ENCODE assay signal across 8 mouse cellular contexts in the genomic region with DNA sequence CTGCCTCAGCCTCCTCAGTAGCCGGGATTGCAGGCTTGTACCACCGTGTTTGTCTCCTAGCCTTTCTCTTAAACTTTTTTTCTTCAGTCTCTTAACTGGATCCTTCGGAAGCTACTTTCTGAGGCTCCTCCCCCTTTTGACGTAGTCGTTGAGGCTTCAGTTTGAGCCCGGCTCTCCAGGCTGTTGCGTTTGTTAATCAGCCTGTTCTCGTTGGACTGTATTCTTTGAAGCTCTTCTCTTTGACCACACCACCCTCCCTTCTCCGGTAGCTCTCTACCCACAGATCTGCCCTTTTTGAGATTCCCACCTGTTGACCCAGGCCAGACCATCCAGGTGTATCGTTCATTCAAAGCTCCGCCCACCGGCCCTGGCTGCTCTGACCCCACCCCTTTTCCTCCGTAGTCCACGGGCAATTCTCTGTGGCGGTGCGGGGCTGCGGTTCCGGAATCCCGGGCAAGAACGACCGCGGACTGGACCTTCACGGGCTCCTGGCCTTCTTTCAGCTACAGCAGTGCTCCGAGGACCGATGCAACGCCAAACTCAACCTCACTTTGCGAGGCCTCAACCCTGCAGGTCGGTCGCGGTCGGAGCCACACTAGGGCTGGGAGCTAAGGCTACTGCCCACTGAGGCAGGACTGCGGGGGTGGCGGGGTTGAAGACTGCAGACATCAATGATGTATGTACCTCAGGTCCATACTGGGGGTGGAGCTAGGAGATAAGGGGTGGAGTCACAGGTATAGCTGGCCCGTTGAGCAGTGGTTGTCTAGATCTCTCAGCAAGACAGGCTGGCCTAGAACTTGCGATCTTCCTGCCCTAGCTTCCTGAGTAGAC. TPM values are rescaled to one million over a fixed set of nuclear protein-coding genes. Genes with fewer than 3 reads are reported as not detected.
DNase-seq lines count a peak whose midpoint lies in the region; ATAC-seq and TF ChIP-seq lines count a peak whose summit lies in the region.

No protein-coding gene starts in this region.

- H3K36me3 ChIP-seq in neural tube, embryonic 11.5 days (ENCODE audit: control insufficient read depth, insufficient read depth, low read length), result no peaks in the 10 kb centered on the region
- H3K36me3 ChIP-seq in intestine, embryonic 14.5 days (ENCODE audit: control insufficient read depth, insufficient read depth, low read length), result no peaks in the 10 kb centered on the region
- H3K36me3 ChIP-seq in lung, postnatal 0 days (ENCODE audit: insufficient read depth, low read length), result no peaks in the 10 kb centered on the region
- H3K36me3 ChIP-seq in stomach, embryonic 15.5 days, result no peaks in the 10 kb centered on the region

- no peak overlapping the region for H3K27ac ChIP-seq in neural tube, embryonic 11.5 days (ENCODE audit: low read depth, low read length)
- no peak overlapping the region for H3K27ac ChIP-seq in intestine, embryonic 14.5 days (ENCODE audit: low read depth)
- H3K27ac ChIP-seq in lung, postnatal 0 days (ENCODE audit: low read length), result no peak overlapping the region
- no peak overlapping the region for H3K27ac ChIP-seq in stomach, embryonic 15.5 days

- no peaks in the 10 kb centered on the region; the same call in 1 of the 2 replicates for H3K9me3 ChIP-seq in neural tube, embryonic 11.5 days (ENCODE audit: control insufficient read depth, low read length)
- H3K9me3 ChIP-seq in intestine, embryonic 14.5 days (ENCODE audit: control insufficient read depth, low read length), result 0 out of 2 replicates have a peak, but pooled peaks cover under 1% of the 10 kb centered on the region
- H3K9me3 ChIP-seq in lung, postnatal 0 days (ENCODE audit: low read length), result no peaks in the 10 kb centered on the region
- no peaks in the 10 kb centered on the region for H3K9me3 ChIP-seq in stomach, embryonic 15.5 days

- no peak overlapping the region for H3K9ac ChIP-seq in neural tube, embryonic 11.5 days (ENCODE audit: low read length)
- H3K9ac ChIP-seq in intestine, embryonic 14.5 days (ENCODE audit: low read length), result no peak overlapping the region
- no peak overlapping the region; the same call in 1 of the 2 replicates for H3K9ac ChIP-seq in lung, postnatal 0 days (replicated peaks; ENCODE audit: low read depth)
- no peak overlapping the region for H3K9ac ChIP-seq in stomach, embryonic 15.5 days

- no peak for DNase-seq in neural tube, embryonic 11.5 days (ENCODE audit: low spot score)
- no peak for DNase-seq in neural tube, embryonic 10.5 days (ENCODE audit: extremely low spot score, low spot score)
- peak; percentile 53 for DNase-seq in embryo, embryonic 10.5 days (ENCODE audit: low spot score)
- peak; percentile 75 for DNase-seq in intestine, embryonic 14.5 days (ENCODE audit: low spot score)
- DNase-seq in lung, postnatal 0 days (ENCODE audit: low spot score), result peak; percentile 61
- no peak for DNase-seq in frontal cortex, postnatal 14 days (ENCODE audit: low spot score in 2 of 2)
- DNase-seq in layer of hippocampus, adult 8-10 months (ENCODE audit: low spot score in 2 of 2), result no peak

- peak overlapping the region; percentile 46 for H3K4me2 ChIP-seq in neural tube, embryonic 11.5 days (ENCODE audit: low read depth)
- H3K4me2 ChIP-seq in intestine, embryonic 14.5 days (ENCODE audit: low read length), result peak overlapping the region; percentile 80
- H3K4me2 ChIP-seq in lung, postnatal 0 days (replicated peaks; ENCODE audit: low read depth, low read length), result peak overlapping the region; percentile 70
- H3K4me2 ChIP-seq in stomach, embryonic 15.5 days, result peak overlapping the region; percentile 90

- H3K4me1 ChIP-seq in neural tube, embryonic 11.5 days (ENCODE audit: control insufficient read depth, insufficient read depth, low read length), result no peaks in the 10 kb centered on the region
- 0 out of 2 replicates have a peak, but pooled peaks cover 3% of the 10 kb centered on the region for H3K4me1 ChIP-seq in intestine, embryonic 14.5 days (replicated peaks; ENCODE audit: control insufficient read depth, insufficient read depth, low read length)
- no peaks in the 10 kb centered on the region for H3K4me1 ChIP-seq in lung, postnatal 0 days (ENCODE audit: insufficient read depth, low read depth, low read length)
- 0 out of 2 replicates have a peak, but pooled peaks cover 5% of the 10 kb centered on the region for H3K4me1 ChIP-seq in stomach, embryonic 15.5 days

- 2% methylated on average over 35 of the region's 35 CpGs for WGBS in neural tube, embryonic 11.5 days
- WGBS in intestine, embryonic 14.5 days, result 3% methylated on average over 35 of the region's 35 CpGs
- 3% methylated on average over 35 of the region's 35 CpGs for WGBS in lung, postnatal 0 days
- 3% methylated on average over 35 of the region's 35 CpGs for WGBS in stomach, embryonic 15.5 days

- TF ChIP-seq EP300 in lung, postnatal 0 days (IDR thresholded peaks at IDR 0.05), result no peak

- no peak for TF ChIP-seq CTCF in lung, postnatal 0 days (IDR thresholded peaks at IDR 0.05)

- H3K27me3 ChIP-seq in neural tube, embryonic 11.5 days (ENCODE audit: control insufficient read depth, insufficient read depth, low read length), result peaks cover 52% of the 10 kb centered on the region
- peaks cover 60% of the 10 kb centered on the region for H3K27me3 ChIP-seq in intestine, embryonic 14.5 days (replicated peaks; ENCODE audit: control insufficient read depth, insufficient read depth, low read length)
- H3K27me3 ChIP-seq in lung, postnatal 0 days (replicated peaks; ENCODE audit: insufficient read depth, low read length), result 0 out of 2 replicates have a peak, but pooled peaks cover 7% of the 10 kb centered on the region
- H3K27me3 ChIP-seq in stomach, embryonic 15.5 days (replicated peaks), result peaks cover 37% of the 10 kb centered on the region

- ATAC-seq in neural tube, embryonic 11.5 days (ENCODE audit: insufficient read depth, low FRiP score, low TSS enrichment), result no peak; the same call in 1 of the 2 replicates
- no peak; the same call in 1 of the 2 replicates for ATAC-seq in intestine, embryonic 14.5 days (replicated peaks; ENCODE audit: low FRiP score, low TSS enrichment, low read depth)
- ATAC-seq in lung, postnatal 0 days, result peak; percentile 39
- ATAC-seq in stomach, embryonic 15.5 days (ENCODE audit: insufficient read depth, low FRiP score, low read depth), result 0 out of 2 replicates have a peak, but pooled peaks have one; percentile 10

- H3K4me3 ChIP-seq in neural tube, embryonic 11.5 days (ENCODE audit: low read depth, low read length), result peak overlapping the region; percentile 23
- peak overlapping the region; percentile 41 for H3K4me3 ChIP-seq in intestine, embryonic 14.5 days (ENCODE audit: low read depth, low read length)
- H3K4me3 ChIP-seq in lung, postnatal 0 days (ENCODE audit: low read depth, low read length), result peak overlapping the region; percentile 40
- H3K4me3 ChIP-seq in stomach, embryonic 15.5 days (replicated peaks), result peak overlapping the region; percentile 39

RNA-seq across cellular contexts. Expression of a gene that starts 1.9 kb away (rescaled TPM):
- 0.76 and 0.99 TPM in 2 replicates for polyA plus RNA-seq in neural tube, embryonic 11.5 days (2014; fragmentation: Nextera tagmentation; extraction: Ambion mirVana)
- polyA plus RNA-seq in intestine, embryonic 14.5 days (2014; fragmentation: Nextera tagmentation; extraction: Ambion mirVana), result 0.50 and 0.77 TPM in 2 replicates
- polyA plus RNA-seq in lung, postnatal 0 days (2015; fragmentation: Nextera tagmentation; extraction: Ambion mirVana), result not detected in 2 replicates
- 22.6 and 42.2 TPM in 2 replicates for polyA plus RNA-seq in stomach, embryonic 15.5 days (2015; fragmentation: Nextera tagmentation; extraction: Ambion mirVana)
- total RNA-seq in layer of hippocampus, adult 8-10 months (2022), result 1 to 10 TPM in 1 of 4 experiments, under 1 TPM in 3; 0.19 to 1.1 (median 0.34) TPM

RNA-seq across cellular contexts. Expression of a gene that starts 27.7 kb away (rescaled TPM):
- polyA plus RNA-seq in neural tube, embryonic 11.5 days (2014; fragmentation: Nextera tagmentation; extraction: Ambion mirVana), result 0.11 TPM in 1 of 2 replicates, not detected in the other
- polyA plus RNA-seq in intestine, embryonic 14.5 days (2014; fragmentation: Nextera tagmentation; extraction: Ambion mirVana), result 0.31 and 0.38 TPM in 2 replicates
- 0.33 and 0.42 TPM in 2 replicates for polyA plus RNA-seq in lung, postnatal 0 days (2015; fragmentation: Nextera tagmentation; extraction: Ambion mirVana)
- 0.43 and 0.54 TPM in 2 replicates for polyA plus RNA-seq in stomach, embryonic 15.5 days (2015; fragmentation: Nextera tagmentation; extraction: Ambion mirVana)
- under 1 TPM; 0.27 to 0.73 (median 0.35) TPM for total RNA-seq in layer of hippocampus, adult 8-10 months (2022)

RNA-seq across cellular contexts. Expression of a gene that starts 38.2 kb away (rescaled TPM):
- polyA plus RNA-seq in neural tube, embryonic 11.5 days (2014; fragmentation: Nextera tagmentation; extraction: Ambion mirVana), result not detected in 2 replicates
- polyA plus RNA-seq in intestine, embryonic 14.5 days (2014; fragmentation: Nextera tagmentation; extraction: Ambion mirVana), result not detected in 2 replicates
- not detected in 2 replicates for polyA plus RNA-seq in lung, postnatal 0 days (2015; fragmentation: Nextera tagmentation; extraction: Ambion mirVana)
- polyA plus RNA-seq in stomach, embryonic 15.5 days (2015; fragmentation: Nextera tagmentation; extraction: Ambion mirVana), result 0.21 TPM in 1 of 2 replicates, not detected in the other
- total RNA-seq in layer of hippocampus, adult 8-10 months (2022), result not detected

RNA-seq across cellular contexts. Expression of a gene that starts 50.8 kb away (rescaled TPM):
- polyA plus RNA-seq in neural tube, embryonic 11.5 days (2014; fragmentation: Nextera tagmentation; extraction: Ambion mirVana), result 1.7 and 2.1 TPM in 2 replicates
- 3.1 and 3.6 TPM in 2 replicates for polyA plus RNA-seq in intestine, embryonic 14.5 days (2014; fragmentation: Nextera tagmentation; extraction: Ambion mirVana)
- polyA plus RNA-seq in lung, postnatal 0 days (2015; fragmentation: Nextera tagmentation; extraction: Ambion mirVana), result 1.5 TPM in 2 replicates
- polyA plus RNA-seq in stomach, embryonic 15.5 days (2015; fragmentation: Nextera tagmentation; extraction: Ambion mirVana), result 4.3 and 5.0 TPM in 2 replicates
- total RNA-seq in layer of hippocampus, adult 8-10 months (2022), result 1 to 10 TPM; 4.0 to 5.2 (median 4.9) TPM

RNA-seq across cellular contexts. Expression of a gene that starts 50.9 kb away (rescaled TPM):
- 23.4 and 23.5 TPM in 2 replicates for polyA plus RNA-seq in neural tube, embryonic 11.5 days (2014; fragmentation: Nextera tagmentation; extraction: Ambion mirVana)
- polyA plus RNA-seq in intestine, embryonic 14.5 days (2014; fragmentation: Nextera tagmentation; extraction: Ambion mirVana), result 42.9 and 46.5 TPM in 2 replicates
- 13.4 and 14.5 TPM in 2 replicates for polyA plus RNA-seq in lung, postnatal 0 days (2015; fragmentation: Nextera tagmentation; extraction: Ambion mirVana)
- 31.1 and 37.1 TPM in 2 replicates for polyA plus RNA-seq in stomach, embryonic 15.5 days (2015; fragmentation: Nextera tagmentation; extraction: Ambion mirVana)
- total RNA-seq in layer of hippocampus, adult 8-10 months (2022), result 10 to 100 TPM; 10.9 to 15.8 (median 12.3) TPM

Comparison
In these comparisons a context has a peak if more than half of its experiments do, and no peak if none do; other contexts are left out.
1. ATAC-seq: peak in lung, postnatal 0 days (single experiment) and stomach, embryonic 15.5 days (single experiment); none in neural tube, embryonic 11.5 days (single experiment) and intestine, embryonic 14.5 days (single experiment).
2. DNase-seq: peak in embryo, embryonic 10.5 days (single experiment), intestine, embryonic 14.5 days (single experiment) and lung, postnatal 0 days (single experiment); none in neural tube, embryonic 11.5 days (single experiment), neural tube, embryonic 10.5 days (single experiment), frontal cortex, postnatal 14 days (0 of 2) and layer of hippocampus, adult 8-10 months (0 of 2).
3. RNA of a gene that starts 1.9 kb away (polyA plus RNA-seq): 22.6 to 42.2 TPM in stomach, embryonic 15.5 days; 0.76 to 0.99 TPM in neural tube, embryonic 11.5 days, 0.50 to 0.77 TPM in intestine, embryonic 14.5 days and not detected in lung, postnatal 0 days; every median in the first group is over 10 times any median in the second.
4. Peak in every context shown above with its lines, with median percentiles within 50 percentile points of each other: H3K4me2 ChIP-seq and H3K4me3 ChIP-seq.